Mouse (Mus musculus) left cerebral cortex, adult 2 months (tissue): ENCODE measurements at regions not wholly inside any gene's neighbourhood (a gene's known extent, or its start where the extent isn't known, plus 50 kb on each side); places are given as distances from the start of the nearest gene placed in this dataset.
"Not testable (repeated sequence)": the region's sequence is repeated elsewhere in the genome, so short reads cannot be mapped to it uniquely, and the experiment has no call there.

Source experiments
- DNase-seq, 2 experiments: peaks; one replicate each; pipeline ENCODE4 v3.0.0; 2021 to 2022; ENCODE audit warnings: low spot score in 2 of 2, mixed read lengths in 1 of 2; ENCODE audit errors: extremely low spot score in 1 of 2
- H3K27ac ChIP-seq: fragments of 200-600 bp; 2 replicates; pipeline ENCODE4 v1.8.1; 2022
- H3K4me3 ChIP-seq: fragments of 200-600 bp; 2 replicates; pipeline ENCODE4 v1.8.1; 2022
- CTCF ChIP-seq: fragments of 200-600 bp; IDR thresholded peaks from 2 replicates; pipeline ENCODE4 v1.8.1; 2022; ENCODE audit warnings: antibody characterized with exemption, mild to moderate bottlenecking, moderate library complexity
- intact Hi-C: fragments of 180-260 bp; cut with DNase I; formaldehyde crosslinking; loops from one replicate; pipeline ENCODE4 v1.15.1; 2025

DNA sequence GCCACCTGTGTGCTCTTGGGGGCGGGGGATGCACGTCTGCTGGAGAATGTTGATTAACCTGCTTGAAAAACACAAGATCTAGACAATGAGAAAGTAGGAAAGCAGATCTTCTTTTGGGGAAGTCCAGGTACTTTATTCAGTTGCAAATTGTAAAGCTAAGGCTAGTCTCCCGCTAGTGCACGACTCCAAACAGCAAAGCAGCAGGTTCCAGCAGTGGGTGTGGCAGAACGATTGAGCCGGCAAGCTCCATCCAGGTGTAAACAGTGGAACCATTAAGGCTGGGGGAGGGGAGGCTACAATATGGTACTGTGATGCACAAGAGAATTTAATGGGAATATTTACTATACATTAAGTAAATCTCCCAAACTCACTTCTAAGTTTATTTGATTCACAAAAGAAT lies 448.6 kb upstream of the Cobl start:
- intact Hi-C loops, H3K27ac ChIP-seq, H3K4me3 ChIP-seq, DNase-seq: not testable (repeated sequence)

DNA sequence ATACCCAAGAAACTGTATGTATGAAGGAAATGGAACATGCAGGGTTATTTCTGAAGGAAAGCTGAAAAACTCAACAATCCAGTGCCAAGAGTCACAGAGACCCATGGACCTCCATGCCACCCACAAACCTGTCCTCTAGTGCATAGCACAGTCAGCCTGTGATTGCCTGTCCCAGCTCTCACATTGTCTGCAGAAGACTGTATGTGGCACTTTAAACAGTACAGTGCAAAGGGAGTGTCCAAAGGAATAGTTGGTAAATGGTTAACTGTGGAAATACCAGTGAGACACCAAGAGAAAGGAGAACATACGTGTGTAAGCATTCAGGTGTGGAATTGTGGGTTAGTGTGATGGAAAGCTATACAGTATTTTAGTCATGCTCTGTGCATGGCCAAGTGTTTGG lies 409.0 kb upstream of the Cobl start:
- DNase-seq: no peak
- Histone ChIP-seq H3K4me3 (no peak overlapping the region), H3K27ac (no peak overlapping the region)
- no peak for TF ChIP-seq CTCF
- intact Hi-C loops: no loop called here

DNA sequence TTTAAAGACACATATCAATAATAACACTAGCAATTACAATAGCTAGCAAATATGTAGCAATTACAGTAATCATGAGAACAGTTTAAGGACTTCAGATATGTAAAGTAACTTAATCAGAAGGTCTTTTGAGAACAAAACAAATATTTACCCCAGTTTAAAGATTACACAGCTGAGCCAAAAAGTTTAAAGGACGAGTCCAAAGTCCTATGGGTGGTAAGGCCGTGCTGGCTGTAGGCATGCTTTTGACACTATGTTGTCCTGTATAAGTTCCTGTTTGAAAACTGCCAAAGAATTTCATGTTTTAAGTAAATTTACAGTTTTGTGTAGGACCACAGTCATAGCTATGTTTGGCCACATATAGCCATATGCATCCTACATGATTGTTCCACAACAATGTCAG lies 408.0 kb upstream of the Cobl start:
- DNase-seq: no peak
- H3K4me3 ChIP-seq: no peak overlapping the region
- no peak overlapping the region for H3K27ac ChIP-seq
- intact Hi-C loops: no loop called here
- TF ChIP-seq CTCF: no peak

DNA sequence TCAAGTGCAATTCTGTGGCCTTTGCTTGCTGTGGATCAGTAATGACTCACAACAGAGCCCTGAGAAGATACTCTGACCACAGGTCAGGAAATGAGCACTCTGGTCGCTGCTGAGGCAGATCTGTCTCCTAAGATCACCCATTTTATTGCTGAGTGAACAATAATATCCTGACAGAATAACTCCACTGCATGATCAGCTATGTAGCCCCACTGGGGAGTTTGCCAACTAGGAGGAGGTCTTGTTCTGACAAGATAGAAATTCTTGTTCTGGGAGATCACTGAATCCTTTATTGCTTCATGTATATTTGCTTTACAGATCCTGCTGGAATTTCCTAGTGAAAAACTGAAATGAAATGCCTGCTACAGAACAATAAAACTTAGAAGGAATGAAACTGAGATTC lies 407.6 kb upstream of the Cobl start:
- no peak for DNase-seq
- intact Hi-C loops: no loop called here
- H3K27ac ChIP-seq: no peak overlapping the region
- TF ChIP-seq CTCF: no peak
- H3K4me3 ChIP-seq: no peak overlapping the region

DNA sequence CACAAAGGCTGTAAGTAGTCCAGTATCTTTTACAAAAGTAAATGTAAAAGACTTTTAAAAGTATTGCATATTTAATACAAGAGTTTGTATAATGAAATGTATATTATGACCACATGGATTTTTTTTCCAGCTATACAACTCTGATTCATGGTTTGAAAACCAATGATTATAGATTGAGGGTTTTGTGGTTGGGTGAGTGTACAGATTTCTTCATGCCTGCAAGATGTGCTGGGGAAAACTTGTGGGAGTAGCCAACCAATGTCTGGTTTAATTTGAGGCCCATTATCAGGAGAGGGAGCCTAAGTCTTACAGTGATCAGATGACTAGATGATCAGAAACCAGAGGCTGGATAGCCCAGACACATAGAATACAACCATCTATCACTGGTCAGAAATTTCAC lies 402.8 kb upstream of the Cobl start:
- intact Hi-C loops: no loop called here

DNA sequence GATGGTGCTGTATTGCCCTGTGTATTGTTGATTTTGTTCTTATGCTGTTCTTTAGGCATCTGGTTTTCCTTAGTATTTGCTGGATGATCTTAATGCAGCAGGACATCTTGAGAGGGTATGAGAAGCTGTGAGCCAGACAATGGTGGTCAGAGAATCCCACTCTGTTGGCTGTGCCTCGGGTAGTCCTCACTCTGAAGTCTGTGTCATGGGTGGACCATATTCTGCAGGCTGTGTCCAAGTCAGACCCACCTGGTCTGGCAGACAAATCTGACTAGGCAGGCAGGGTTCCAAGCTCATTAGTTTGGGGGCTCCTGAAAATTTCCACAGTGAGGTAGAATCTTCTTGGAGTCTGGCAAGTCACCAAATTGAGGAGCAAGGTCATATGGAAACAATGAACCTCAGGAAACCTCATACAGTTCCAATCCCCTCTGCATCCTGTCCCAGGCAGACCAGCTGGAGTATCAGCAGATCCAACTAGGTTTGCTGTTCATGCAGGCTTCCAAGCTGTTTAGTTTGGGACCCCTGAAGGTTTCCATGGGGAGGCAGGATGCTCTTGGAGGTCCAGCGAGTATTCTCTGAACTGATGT lies 400.4 kb upstream of the Cobl start:
- TF ChIP-seq CTCF: no peak
- Histone ChIP-seq H3K4me3 (no peak overlapping the region), H3K27ac (no peak overlapping the region)
- intact Hi-C loops: no loop called here
- DNase-seq: no peak

More for the DNA sequence above, 402.8 kb upstream of the Cobl start:
- Histone ChIP-seq H3K27ac (no peak overlapping the region), H3K4me3 (no peak overlapping the region)
- TF ChIP-seq CTCF: no peak
- DNase-seq: no peak

DNA sequence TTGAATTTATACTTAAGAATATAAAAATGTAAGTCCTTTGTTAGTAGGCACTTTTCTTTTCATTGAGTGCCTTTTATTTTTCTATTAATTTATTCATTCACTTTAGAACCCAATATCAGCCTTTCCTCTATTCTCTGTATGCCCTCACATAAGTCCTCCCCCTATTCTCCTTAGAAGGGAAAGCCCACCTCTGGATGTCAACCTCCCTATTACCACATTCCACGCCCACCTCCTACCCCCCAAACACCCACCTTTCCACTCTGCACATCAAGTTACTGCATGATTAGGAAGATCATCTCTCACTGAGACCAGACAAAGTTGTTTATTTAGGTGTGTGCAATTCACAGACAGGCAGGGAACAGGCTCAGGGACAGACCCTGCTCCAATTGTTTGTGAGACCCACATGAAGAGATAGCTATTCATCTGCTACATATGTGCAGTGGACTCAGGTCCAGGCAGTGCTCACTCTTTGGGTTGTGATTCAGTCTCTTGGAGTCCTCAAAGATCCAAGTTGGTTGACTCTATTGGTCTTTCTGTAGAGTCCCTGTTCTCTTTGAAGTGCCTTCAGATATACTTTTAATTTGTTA lies 394.7 kb upstream of the Cobl start:
- no peak overlapping the region for H3K4me3 ChIP-seq
- DNase-seq: no peak
- intact Hi-C loops: no loop called here
- no peak for TF ChIP-seq CTCF
- H3K27ac ChIP-seq: no peak overlapping the region

DNA sequence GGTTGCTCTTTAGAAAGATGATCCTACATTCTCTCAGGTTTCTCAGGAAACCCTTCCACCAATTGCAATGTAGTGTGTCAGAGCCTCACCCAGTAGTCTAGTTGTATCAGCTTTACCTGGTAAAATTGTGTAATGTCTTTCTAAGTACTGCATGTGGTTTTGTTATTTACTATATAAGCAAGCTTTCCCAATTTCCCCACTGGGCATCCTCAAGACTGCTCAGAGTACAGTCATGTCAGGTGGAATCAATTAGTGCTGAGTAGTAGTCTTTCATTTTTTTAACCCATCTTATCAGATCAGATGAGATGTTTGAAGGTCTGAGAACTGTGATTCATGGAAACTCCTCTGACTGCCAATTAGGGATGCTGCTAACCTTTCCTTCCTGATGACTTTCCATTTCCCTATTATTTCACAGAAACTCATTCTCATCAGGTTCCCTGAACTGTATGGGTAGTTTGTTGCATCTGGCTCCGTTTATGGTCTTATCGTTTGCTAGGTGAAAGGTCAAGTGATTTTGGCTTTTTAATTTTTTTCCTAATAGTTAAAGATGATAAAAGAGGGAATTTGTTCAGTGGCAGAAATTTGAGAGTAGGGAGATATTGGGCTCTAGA lies 393.6 kb upstream of the Cobl start:
- no peak for DNase-seq
- Histone ChIP-seq H3K4me3 (no peak overlapping the region), H3K27ac (no peak overlapping the region)
- intact Hi-C loops: no loop called here
- no peak for TF ChIP-seq CTCF

DNA sequence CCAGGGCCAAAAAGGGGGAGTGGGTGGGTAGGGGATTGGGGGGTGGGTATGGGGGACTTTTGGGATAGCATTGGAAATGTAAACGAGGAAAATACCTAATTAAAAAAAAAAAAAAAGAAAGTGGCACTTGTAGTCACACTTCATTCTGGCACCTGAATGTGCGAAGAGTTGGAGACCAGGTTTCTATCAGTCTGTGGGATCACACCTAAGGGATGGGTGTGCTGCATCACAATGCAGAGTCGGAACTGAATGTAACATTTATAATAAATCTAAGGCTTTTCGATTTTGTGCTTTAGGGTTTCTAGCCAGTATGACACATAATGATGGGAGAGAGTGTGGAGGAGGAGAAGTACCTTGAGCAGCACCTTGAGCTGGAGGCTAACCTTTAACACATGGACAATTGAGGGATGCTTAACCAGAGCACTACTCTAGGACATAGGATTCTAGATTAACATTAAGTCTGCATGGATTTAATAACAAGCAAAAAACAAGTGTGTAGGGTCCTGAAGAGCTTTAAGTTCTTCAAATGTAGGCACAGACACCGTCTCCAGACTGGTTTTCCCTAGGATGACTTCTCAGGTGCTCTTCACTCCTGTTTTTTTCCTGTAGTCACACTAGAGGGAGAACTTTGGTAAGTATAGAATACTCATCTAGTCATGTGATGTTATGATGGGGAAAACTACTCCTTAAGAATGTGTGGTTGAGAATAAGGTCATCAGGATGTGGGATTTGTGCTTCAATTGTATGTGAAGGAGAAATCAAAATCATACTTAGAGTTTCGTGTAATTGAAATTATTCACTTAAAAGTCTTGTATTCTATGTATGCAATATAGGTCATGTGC lies 392.8 kb upstream of the Cobl start:
- intact Hi-C loops: no loop called here
- no peak overlapping the region for H3K27ac ChIP-seq

DNA sequence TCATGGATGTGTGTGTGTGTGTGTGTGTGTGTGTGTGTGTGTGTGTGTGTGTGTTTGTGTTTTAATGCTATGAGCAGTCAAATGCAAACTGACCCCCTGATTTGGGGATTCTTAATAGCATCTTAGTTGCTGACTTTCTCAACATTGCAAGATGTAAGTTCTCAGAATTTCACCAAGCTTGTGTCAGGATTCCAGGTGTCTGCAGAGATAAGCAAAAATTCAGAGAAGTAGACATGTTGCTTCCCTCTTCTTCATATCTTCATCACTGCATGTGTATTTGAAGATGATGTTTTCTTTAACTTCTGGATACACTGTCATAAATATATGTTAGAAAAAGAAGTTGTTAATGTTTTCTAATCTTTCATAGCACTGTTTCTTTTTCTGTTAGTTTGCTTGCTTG lies 383.0 kb upstream of the Cobl start:
- no peak for DNase-seq
- Histone ChIP-seq H3K4me3 (no peak overlapping the region), H3K27ac (no peak overlapping the region)
- intact Hi-C loops: loop anchor here (10.0 kb wide), 1 partner anchor 237 kb away; no protein-coding TSS in a partner anchor
- TF ChIP-seq CTCF: no peak

More for the DNA sequence above, 392.8 kb upstream of the Cobl start:
- no peak overlapping the region for H3K4me3 ChIP-seq
- no peak for TF ChIP-seq CTCF
- DNase-seq: no peak

DNA sequence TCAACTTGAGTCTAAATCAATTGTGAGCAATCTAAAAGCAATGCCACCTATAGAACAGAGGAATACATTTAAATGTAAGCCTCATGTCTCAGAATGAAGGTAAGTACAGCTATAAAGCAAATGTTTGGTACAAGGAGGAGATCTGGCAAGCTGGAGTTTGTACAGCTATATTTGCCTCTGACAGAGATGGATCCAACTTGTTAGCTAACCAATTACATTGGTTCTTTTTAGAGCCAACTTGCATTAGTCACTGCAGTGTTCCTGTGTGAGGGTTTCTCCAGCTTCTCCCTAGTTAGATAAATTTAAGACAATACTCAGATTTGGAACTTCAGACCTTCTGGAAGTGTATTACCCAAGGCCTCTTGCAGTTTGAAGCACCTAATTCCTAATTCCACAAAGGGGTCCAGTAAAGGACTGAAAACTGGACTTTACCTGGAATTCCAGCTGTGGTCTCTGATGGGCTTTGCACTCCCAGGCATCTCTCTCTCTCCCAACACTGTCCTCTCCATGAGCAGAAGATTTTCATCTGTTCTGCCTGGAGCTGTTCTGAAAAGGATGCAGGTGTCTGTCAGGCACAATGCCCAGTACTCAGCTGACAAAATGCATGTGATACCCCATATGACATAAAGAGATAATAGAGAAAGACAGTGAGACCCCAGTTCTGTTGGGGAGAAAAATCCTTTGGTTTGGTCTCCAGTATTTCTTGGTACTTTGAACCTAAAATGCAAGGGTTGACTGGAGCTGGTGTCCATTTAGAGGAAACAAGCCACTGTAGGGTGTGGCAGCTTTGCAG lies 379.1 kb upstream of the Cobl start:
- intact Hi-C loops: loop anchor here (10.0 kb wide), 1 partner anchor 241 kb away; no protein-coding TSS in a partner anchor
- no peak for DNase-seq
- peak overlapping the region; percentile 51 for H3K27ac ChIP-seq
- H3K4me3 ChIP-seq: no peak overlapping the region
- TF ChIP-seq CTCF: no peak

DNA sequence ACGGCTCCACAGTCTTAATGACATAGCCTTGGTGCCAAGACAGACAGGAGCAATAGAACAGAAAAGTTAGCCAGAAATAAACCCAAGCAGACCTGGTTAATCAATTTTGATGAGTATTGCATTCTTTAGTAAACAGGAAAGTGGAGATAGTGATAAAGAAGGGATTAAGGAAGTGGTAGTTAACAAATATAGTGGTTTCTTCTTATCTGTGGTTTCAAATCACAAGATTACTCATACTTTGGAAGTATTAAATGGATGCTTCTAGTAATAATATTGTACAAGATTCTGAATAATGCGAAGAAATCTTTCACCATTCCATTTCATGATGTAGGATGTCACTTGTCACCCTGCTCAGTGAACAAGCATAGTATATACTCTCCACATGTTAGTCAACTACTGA lies 376.6 kb upstream of the Cobl start:
- no peak for DNase-seq
- TF ChIP-seq CTCF: no peak
- no peak overlapping the region for H3K4me3 ChIP-seq
- intact Hi-C loops: loop anchor here (10.0 kb wide), 1 partner anchor 243 kb away; no protein-coding TSS in a partner anchor
- no peak overlapping the region for H3K27ac ChIP-seq
